ENCODE assay signal across 7 mouse cellular contexts in genomic region chr6:54595330-54595878, GRCm38 (mm10). TPM values are rescaled to one million over a fixed set of nuclear protein-coding genes. Genes with fewer than 3 reads are reported as not detected.
DNase-seq lines count a peak whose midpoint lies in the region; ATAC-seq lines count a peak whose summit lies in the region.

No protein-coding gene starts in this region.

- H3K36me3 ChIP-seq in megakaryocyte, embryonic 14.5 days (replicated peaks; ENCODE audit: low read length) = no peaks in the 10 kb centered on the region
- H3K36me3 ChIP-seq in embryonic facial prominence, embryonic 15.5 days = no peaks in the 10 kb centered on the region
- H3K36me3 ChIP-seq in limb, embryonic 11.5 days (ENCODE audit: control insufficient read depth, insufficient read depth, low read length) = no peaks in the 10 kb centered on the region
- no peaks in the 10 kb centered on the region for H3K36me3 ChIP-seq in stomach, embryonic 15.5 days

- H3K27ac ChIP-seq in embryonic facial prominence, embryonic 15.5 days (replicated peaks) = peak overlapping the region; percentile 65
- H3K27ac ChIP-seq in limb, embryonic 11.5 days (replicated peaks; ENCODE audit: low read depth, low read length) = peak overlapping the region; percentile 55; the same call in 1 of the 2 replicates
- H3K27ac ChIP-seq in stomach, embryonic 15.5 days = peak overlapping the region; percentile 78

- H3K9me3 ChIP-seq in megakaryocyte, embryonic 14.5 days = no peaks in the 10 kb centered on the region
- no peaks in the 10 kb centered on the region for H3K9me3 ChIP-seq in embryonic facial prominence, embryonic 15.5 days (replicated peaks)
- H3K9me3 ChIP-seq in limb, embryonic 11.5 days (ENCODE audit: control insufficient read depth, low read length) = no peaks in the 10 kb centered on the region
- H3K9me3 ChIP-seq in stomach, embryonic 15.5 days = no peaks in the 10 kb centered on the region

- peaks cover 44% of the 10 kb centered on the region for H3K27me3 ChIP-seq in megakaryocyte, embryonic 14.5 days (replicated peaks)
- H3K27me3 ChIP-seq in embryonic facial prominence, embryonic 15.5 days = no peaks in the 10 kb centered on the region
- no peaks in the 10 kb centered on the region for H3K27me3 ChIP-seq in limb, embryonic 11.5 days (ENCODE audit: control insufficient read depth, insufficient read depth, low read length)
- no peaks in the 10 kb centered on the region for H3K27me3 ChIP-seq in stomach, embryonic 15.5 days (replicated peaks)

- no peak for ATAC-seq in megakaryocyte, adult 5-6 weeks (ENCODE audit: poor library complexity, severe bottlenecking)
- ATAC-seq in embryonic facial prominence, embryonic 15.5 days (ENCODE audit: insufficient number of reproducible peaks, low FRiP score, low TSS enrichment, low read depth) = no peak
- ATAC-seq in limb, embryonic 11.5 days (ENCODE audit: insufficient number of reproducible peaks, low FRiP score, low TSS enrichment, low read depth) = peak; percentile 52
- no peak; the same call in 1 of the 2 replicates for ATAC-seq in stomach, embryonic 15.5 days (ENCODE audit: insufficient read depth, low FRiP score, low read depth)

- peak overlapping the region; percentile 78 for H3K4me2 ChIP-seq in embryonic facial prominence, embryonic 15.5 days (replicated peaks)
- peak overlapping the region; percentile 75 for H3K4me2 ChIP-seq in limb, embryonic 11.5 days (ENCODE audit: low read depth, severe bottlenecking)
- peak overlapping the region; percentile 80 for H3K4me2 ChIP-seq in stomach, embryonic 15.5 days

- peak overlapping the region; percentile 77 for H3K9ac ChIP-seq in embryonic facial prominence, embryonic 15.5 days
- peak overlapping the region; percentile 87 for H3K9ac ChIP-seq in limb, embryonic 11.5 days (ENCODE audit: low read length)
- peak overlapping the region; percentile 56 for H3K9ac ChIP-seq in stomach, embryonic 15.5 days

- under 1% methylated on average over 48 of the region's 48 CpGs for WGBS in embryonic facial prominence, embryonic 15.5 days
- 1% methylated on average over 44 of the region's 48 CpGs for WGBS in limb, embryonic 11.5 days
- WGBS in stomach, embryonic 15.5 days = under 1% methylated on average over 39 of the region's 48 CpGs

- peaks cover 28% of the 10 kb centered on the region for H3K4me1 ChIP-seq in megakaryocyte, embryonic 14.5 days
- H3K4me1 ChIP-seq in embryonic facial prominence, embryonic 15.5 days = peaks cover 34% of the 10 kb centered on the region
- H3K4me1 ChIP-seq in limb, embryonic 11.5 days (ENCODE audit: control insufficient read depth, insufficient read depth, low read length) = peaks cover 5% of the 10 kb centered on the region; the same call in 1 of the 2 replicates
- H3K4me1 ChIP-seq in stomach, embryonic 15.5 days = peaks cover 6% of the 10 kb centered on the region; the same call in 1 of the 2 replicates

- peak overlapping the region; percentile 94 for H3K4me3 ChIP-seq in megakaryocyte, embryonic 14.5 days (replicated peaks)
- H3K4me3 ChIP-seq in embryonic facial prominence, embryonic 15.5 days (replicated peaks) = peak overlapping the region; percentile 87
- peak overlapping the region; percentile 90 for H3K4me3 ChIP-seq in limb, embryonic 11.5 days (ENCODE audit: low read depth, low read length)
- H3K4me3 ChIP-seq in stomach, embryonic 15.5 days (replicated peaks) = peak overlapping the region; percentile 65

- no peak for DNase-seq in limb, embryonic 11.5 days (ENCODE audit: low spot score)
- no peak for DNase-seq in left cerebral cortex, adult 11 months (ENCODE audit: low spot score)
- DNase-seq in urinary bladder, postnatal 4 days (ENCODE audit: low spot score in 2 of 2) = no peak

RNA-seq across cellular contexts. Expression of gene Plekha8, which starts 0.5 kb away (rescaled TPM):
- polyA plus RNA-seq in megakaryocyte, embryonic 14.5 days (2012; ENCODE audit: insufficient read depth, low replicate concordance) = 0.35 and 0.88 TPM in 2 replicates
- 1.4 and 1.8 TPM in 2 replicates for total RNA-seq in megakaryocyte, adult 5-6 weeks (2015)
- 0.77 and 1.2 TPM in 2 replicates for total RNA-seq in megakaryocyte, adult 5-6 weeks (2017)
- 6.7 and 6.9 TPM in 2 replicates for polyA plus RNA-seq in embryonic facial prominence, embryonic 15.5 days (2015; fragmentation: Nextera tagmentation; extraction: Ambion mirVana)
- 26.5 and 28.8 TPM in 2 replicates for polyA plus RNA-seq in limb, embryonic 11.5 days (2014; fragmentation: Nextera tagmentation; extraction: Ambion mirVana)
- polyA plus RNA-seq in stomach, embryonic 15.5 days (2015; fragmentation: Nextera tagmentation; extraction: Ambion mirVana) = 5.8 and 6.2 TPM in 2 replicates

RNA-seq across cellular contexts. Expression of gene Fkbp14, which starts 1.7 kb away (rescaled TPM):
- 1.2 TPM in 1 of 2 replicates, not detected in the other for polyA plus RNA-seq in megakaryocyte, embryonic 14.5 days (2012; ENCODE audit: insufficient read depth, low replicate concordance)
- not detected in 2 replicates for total RNA-seq in megakaryocyte, adult 5-6 weeks (2015)
- not detected in 2 replicates for total RNA-seq in megakaryocyte, adult 5-6 weeks (2017)
- polyA plus RNA-seq in embryonic facial prominence, embryonic 15.5 days (2015; fragmentation: Nextera tagmentation; extraction: Ambion mirVana) = 54.7 and 59.1 TPM in 2 replicates
- polyA plus RNA-seq in limb, embryonic 11.5 days (2014; fragmentation: Nextera tagmentation; extraction: Ambion mirVana) = 19.2 and 20.4 TPM in 2 replicates
- 28.0 and 28.8 TPM in 2 replicates for polyA plus RNA-seq in stomach, embryonic 15.5 days (2015; fragmentation: Nextera tagmentation; extraction: Ambion mirVana)

RNA-seq across cellular contexts. Expression of gene Scrn1, which starts 29.1 kb away (rescaled TPM):
- polyA plus RNA-seq in megakaryocyte, embryonic 14.5 days (2012; ENCODE audit: insufficient read depth, low replicate concordance) = 13.5 TPM in 1 of 2 replicates, not detected in the other
- total RNA-seq in megakaryocyte, adult 5-6 weeks (2015) = not detected in 2 replicates
- not detected in 2 replicates for total RNA-seq in megakaryocyte, adult 5-6 weeks (2017)
- polyA plus RNA-seq in embryonic facial prominence, embryonic 15.5 days (2015; fragmentation: Nextera tagmentation; extraction: Ambion mirVana) = 12.4 and 12.7 TPM in 2 replicates
- polyA plus RNA-seq in limb, embryonic 11.5 days (2014; fragmentation: Nextera tagmentation; extraction: Ambion mirVana) = 8.5 and 9.1 TPM in 2 replicates
- 8.5 and 9.1 TPM in 2 replicates for polyA plus RNA-seq in stomach, embryonic 15.5 days (2015; fragmentation: Nextera tagmentation; extraction: Ambion mirVana)
